Mouse (Mus musculus) embryonic fibroblast, embryonic 13.5 days (primary cell): Measurements from ENCODE around the gene Phykpl. TPM values are rescaled to one million over a fixed set of nuclear protein-coding genes. Genes with fewer than 3 reads are reported as not detected.

Source experiments
- H3K27ac ChIP-seq: 2 replicates; pipeline ENCODE4 v1.5.1; 2012; ENCODE audit warnings: low read length, control low read depth, inconsistent platforms; ENCODE audit not compliant: insufficient read depth
- H3K4me1 ChIP-seq: 2 replicates; pipeline ENCODE4 v1.6.1; 2011; ENCODE audit warnings: low read length; ENCODE audit not compliant: control insufficient read depth, insufficient read depth
- H3K4me3 ChIP-seq: 2 replicates; pipeline ENCODE4 v1.5.1; 2011; ENCODE audit warnings: mild to moderate bottlenecking, control low read depth, low read length; ENCODE audit not compliant: insufficient read depth
- CTCF ChIP-seq: IDR thresholded peaks from 2 replicates; pipeline ENCODE4 v1.5.1; 2011; ENCODE audit warnings: mild to moderate bottlenecking, control low read depth, low read length, moderate library complexity, borderline replicate concordance; ENCODE audit not compliant: insufficient read depth
- POLR2A ChIP-seq: IDR thresholded peaks from 2 replicates; pipeline ENCODE4 v1.6.1; 2011; ENCODE audit warnings: low read depth, mild to moderate bottlenecking, control low read depth, low read length, moderate library complexity
- polyA plus RNA-seq: library from polyadenylated mRNA; stranded (reverse); fragments of >200 nt; gene quantifications from 2 replicates; pipeline ENCODE4 v1.2.4, GENCODE M21; 2011; ENCODE audit warnings: low read depth; ENCODE audit not compliant: missing spikeins, insufficient read length

The Phykpl gene
- polyA plus RNA-seq, 1 experiment: 14.2 TPM

- TF ChIP-seq POLR2A: no peak
- TF ChIP-seq CTCF: no peak
- H3K27ac ChIP-seq: no peak overlapping the region
- no peak overlapping the region for H3K4me3 ChIP-seq
- peaks cover 3% of the 10 kb centered on the region; the same call in 1 of the 2 replicates for H3K4me1 ChIP-seq
Observed at GRCm38 (mm10) chr11:51552091-51552490, 32.5 kb upstream of the Phykpl start.

GRCm38 (mm10) chr11:51554590-51554989 lies 30.0 kb upstream of the Phykpl start:
- Histone ChIP-seq H3K27ac (no peak overlapping the region), H3K4me3 (no peak overlapping the region), H3K4me1 (peaks cover 3% of the 10 kb centered on the region; the same call in 1 of the 2 replicates)
- TF ChIP-seq CTCF (no peak), POLR2A (no peak)

- Histone ChIP-seq H3K4me1 (peaks cover 3% of the 10 kb centered on the region; the same call in 1 of the 2 replicates), H3K4me3 (no peak overlapping the region), H3K27ac (no peak overlapping the region)
- TF ChIP-seq CTCF (no peak), POLR2A (no peak)
Observed at GRCm38 (mm10) chr11:51555066-51555465, 29.5 kb upstream of the Phykpl start.

GRCm38 (mm10) chr11:51563276-51563675 lies 21.3 kb upstream of the Phykpl start:
- TF ChIP-seq POLR2A: no peak
- Histone ChIP-seq H3K27ac (no peak overlapping the region), H3K4me3 (no peak overlapping the region), H3K4me1 (no peaks in the 10 kb centered on the region)

GRCm38 (mm10) chr11:51565062-51565461 lies 19.5 kb upstream of the Phykpl start:
- no peak for TF ChIP-seq POLR2A
- no peak overlapping the region for H3K27ac ChIP-seq
- no peak overlapping the region for H3K4me3 ChIP-seq
- no peaks in the 10 kb centered on the region for H3K4me1 ChIP-seq

- no peaks in the 10 kb centered on the region for H3K4me1 ChIP-seq
- no peak overlapping the region for H3K27ac ChIP-seq
- TF ChIP-seq POLR2A (no peak), CTCF (no peak)
- no peak overlapping the region for H3K4me3 ChIP-seq
Observed at GRCm38 (mm10) chr11:51565951-51566350, 18.6 kb upstream of the Phykpl start.

GRCm38 (mm10) chr11:51568801-51569200 lies 15.8 kb upstream of the Phykpl start:
- H3K4me1 ChIP-seq: no peaks in the 10 kb centered on the region
- H3K27ac ChIP-seq: no peak overlapping the region
- TF ChIP-seq CTCF (no peak), POLR2A (no peak)
- H3K4me3 ChIP-seq: no peak overlapping the region

GRCm38 (mm10) chr11:51576454-51576853 lies 8.1 kb upstream of the Phykpl start:
- H3K4me1 ChIP-seq: no peaks in the 10 kb centered on the region
- no peak for TF ChIP-seq CTCF
- TF ChIP-seq POLR2A: no peak
- H3K4me3 ChIP-seq: no peak overlapping the region
- H3K27ac ChIP-seq: no peak overlapping the region

- TF ChIP-seq CTCF: no peak
- TF ChIP-seq POLR2A: no peak
- no peak overlapping the region for H3K27ac ChIP-seq
- H3K4me3 ChIP-seq: no peak overlapping the region
- no peaks in the 10 kb centered on the region for H3K4me1 ChIP-seq
Observed at GRCm38 (mm10) chr11:51577587-51577986, 7.0 kb upstream of the Phykpl start.

- Histone ChIP-seq H3K4me3 (no peak overlapping the region), H3K4me1 (no peaks in the 10 kb centered on the region), H3K27ac (no peak overlapping the region)
- TF ChIP-seq CTCF (no peak), POLR2A (no peak)
Observed at GRCm38 (mm10) chr11:51579024-51579423, 5.5 kb upstream of the Phykpl start.

GRCm38 (mm10) chr11:51582713-51583112 lies 1.8 kb upstream of the Phykpl start:
- no peak for TF ChIP-seq POLR2A
- TF ChIP-seq CTCF: peak; percentile 31
- no peaks in the 10 kb centered on the region for H3K4me1 ChIP-seq
- no peak overlapping the region for H3K4me3 ChIP-seq
- no peak overlapping the region for H3K27ac ChIP-seq

- Histone ChIP-seq H3K4me1 (no peaks in the 10 kb centered on the region), H3K4me3 (peak overlapping the region; percentile 40), H3K27ac (peak overlapping the region; percentile 44)
- TF ChIP-seq POLR2A: no peak
- no peak for TF ChIP-seq CTCF
Observed at GRCm38 (mm10) chr11:51584057-51584430, 513 bp upstream of the Phykpl start.
